Mouse (Mus musculus) lung, embryonic 14.5 days (tissue): ENCODE measurements around the gene Msi2. TPM values are rescaled to one million over a fixed set of nuclear protein-coding genes. Genes with fewer than 3 reads are reported as not detected.
A peak's percentile ranks its signal among the peaks of the same experiment; 100 is the strongest.

Experiments
- ATAC-seq: fragments of 200-750 bp; cut with Nextera tagmentation; 2 replicates; pipeline ENCODE4 v1.8.0; 2017; ENCODE audit warnings: mild to moderate bottlenecking, moderate TSS enrichment, moderate library complexity; ENCODE audit not compliant: insufficient read depth
- DNase-seq: peaks from one replicate; pipeline ENCODE4 v3.0.0-alpha.2; 2015
- H3K27ac ChIP-seq: fragments of 300-500 bp; sonication (generic); 2 replicates; pipeline ENCODE4 v1.5.1; 2014; ENCODE audit warnings: low read depth, mild to moderate bottlenecking, moderate library complexity
- H3K27me3 ChIP-seq: fragments of 300-500 bp; sonication (generic); 2 replicates; pipeline ENCODE4 v1.6.1; 2014; ENCODE audit warnings: low read length, control low read depth; ENCODE audit not compliant: insufficient read depth
- H3K36me3 ChIP-seq: fragments of 300-500 bp; sonication (generic); 2 replicates; pipeline ENCODE4 v1.6.1; 2014; ENCODE audit warnings: control low read depth; ENCODE audit not compliant: insufficient read depth
- H3K4me1 ChIP-seq: fragments of 300-500 bp; sonication (generic); 2 replicates; pipeline ENCODE4 v1.6.1; 2014; ENCODE audit warnings: antibody characterized with exemption, control low read depth; ENCODE audit not compliant: insufficient read depth
- H3K4me2 ChIP-seq: fragments of 300-500 bp; sonication (generic); 2 replicates; pipeline ENCODE4 v1.6.1; 2014; ENCODE audit warnings: mild to moderate bottlenecking
- H3K4me3 ChIP-seq: fragments of 300-500 bp; sonication (generic); 2 replicates; pipeline ENCODE4 v1.5.1; 2014; ENCODE audit warnings: low read depth, low read length
- H3K9ac ChIP-seq: fragments of 300-500 bp; sonication (generic); 2 replicates; pipeline ENCODE4 v1.6.1; 2014
- H3K9me3 ChIP-seq: fragments of 300-500 bp; sonication (generic); 2 replicates; pipeline ENCODE4 v1.6.1; 2016; ENCODE audit warnings: low read depth, low read length, control low read depth
- CTCF ChIP-seq: IDR thresholded peaks from 2 replicates; pipeline ENCODE4 v1.5.1; 2016; ENCODE audit warnings: antibody characterized with exemption, low read depth
- WGBS: fragments of 180-500 bp; shearing (Covaris S2); extraction: QIAGEN DNeasy Blood & Tissue Kit; methylation state at CpG from one replicate; pipeline ENCODE4 v1.1.7; 2014; 5-methylcytosine and 5-hydroxymethylcytosine counted together
- polyA plus RNA-seq: library from polyadenylated mRNA; unstranded; fragments of >200 nt; fragmentation: Nextera tagmentation; extraction: Ambion mirVana; gene quantifications from 2 replicates; pipeline ENCODE4 v1.2.1, GENCODE M21; 2014

Msi2 gene
- polyA plus RNA-seq, 1 experiment from 2014 or later, result 12.7 TPM

GRCm38 (mm10) chr11:88613771-88614526 lies 104.4 kb downstream of the Msi2 start:
- no peak overlapping the region; the same call in 1 of the 2 replicates for H3K4me2 ChIP-seq
- no peak for DNase-seq
- peak overlapping the region; percentile 63 for H3K27ac ChIP-seq
- H3K9me3 ChIP-seq, result no peaks in the 10 kb centered on the region
- no peaks in the 10 kb centered on the region for H3K27me3 ChIP-seq
- WGBS, result 36% methylated on average over 11 of the region's 11 CpGs
- TF ChIP-seq CTCF, result no peak
- peak overlapping the region; percentile 1; the same call in 1 of the 2 replicates for H3K9ac ChIP-seq
- peaks cover 30% of the 10 kb centered on the region for H3K4me1 ChIP-seq
- H3K36me3 ChIP-seq, result no peaks in the 10 kb centered on the region; the same call in 1 of the 2 replicates
- ATAC-seq, result peak; percentile 17; the same call in 1 of the 2 replicates
- H3K4me3 ChIP-seq, result no peak overlapping the region

- no peak for TF ChIP-seq CTCF
- no peaks in the 10 kb centered on the region for H3K9me3 ChIP-seq
- H3K4me2 ChIP-seq, result no peak overlapping the region
- H3K4me3 ChIP-seq, result no peak overlapping the region
- H3K9ac ChIP-seq, result no peak overlapping the region
- no peaks in the 10 kb centered on the region for H3K27me3 ChIP-seq
- H3K4me1 ChIP-seq, result peaks cover 27% of the 10 kb centered on the region
- ATAC-seq (no peak), DNase-seq (no peak)
- H3K27ac ChIP-seq, result no peak overlapping the region
- H3K36me3 ChIP-seq, result no peaks in the 10 kb centered on the region; the same call in 1 of the 2 replicates
- WGBS, result 79% methylated on average over 6 of the region's 6 CpGs
Observed at GRCm38 (mm10) chr11:88613008-88613407, 105.3 kb downstream of the Msi2 start.

- H3K4me1 ChIP-seq, result peaks cover 33% of the 10 kb centered on the region
- ATAC-seq, result no peak
- H3K36me3 ChIP-seq, result no peaks in the 10 kb centered on the region; the same call in 1 of the 2 replicates
- no peak overlapping the region for H3K9ac ChIP-seq
- no peak overlapping the region for H3K4me3 ChIP-seq
- H3K9me3 ChIP-seq, result no peaks in the 10 kb centered on the region
- no peak for TF ChIP-seq CTCF
- H3K27ac ChIP-seq, result no peak overlapping the region
- DNase-seq, result no peak
- no peak overlapping the region for H3K4me2 ChIP-seq
- 90% methylated on average over 7 of the region's 7 CpGs for WGBS
- no peaks in the 10 kb centered on the region for H3K27me3 ChIP-seq
Observed at GRCm38 (mm10) chr11:88612141-88612540, 106.2 kb downstream of the Msi2 start.

- DNase-seq, result no peak
- WGBS, result 94% methylated on average over 6 of the region's 6 CpGs
- H3K4me2 ChIP-seq, result no peak overlapping the region
- H3K9ac ChIP-seq, result no peak overlapping the region
- TF ChIP-seq CTCF, result no peak
- H3K27me3 ChIP-seq, result no peaks in the 10 kb centered on the region
- H3K9me3 ChIP-seq, result no peaks in the 10 kb centered on the region
- no peak for ATAC-seq
- no peak overlapping the region for H3K27ac ChIP-seq
- H3K36me3 ChIP-seq, result no peaks in the 10 kb centered on the region; the same call in 1 of the 2 replicates
- H3K4me1 ChIP-seq, result peaks cover 34% of the 10 kb centered on the region
- H3K4me3 ChIP-seq, result no peak overlapping the region
Observed at GRCm38 (mm10) chr11:88610809-88611208, 107.5 kb downstream of the Msi2 start.

GRCm38 (mm10) chr11:88610112-88610511 lies 108.2 kb downstream of the Msi2 start:
- H3K36me3 ChIP-seq, result no peaks in the 10 kb centered on the region; the same call in 1 of the 2 replicates
- H3K4me2 ChIP-seq, result no peak overlapping the region
- no peak for ATAC-seq
- H3K9ac ChIP-seq, result no peak overlapping the region
- TF ChIP-seq CTCF, result no peak
- no peak overlapping the region for H3K27ac ChIP-seq
- 100% methylated on average over 1 of the region's 1 CpGs for WGBS
- H3K4me1 ChIP-seq, result peaks cover 34% of the 10 kb centered on the region
- H3K27me3 ChIP-seq, result no peaks in the 10 kb centered on the region
- no peaks in the 10 kb centered on the region for H3K9me3 ChIP-seq
- no peak overlapping the region for H3K4me3 ChIP-seq
- no peak for DNase-seq

- Histone ChIP-seq H3K27me3 (no peaks in the 10 kb centered on the region), H3K4me1 (peaks cover 21% of the 10 kb centered on the region), H3K27ac (no peak overlapping the region), H3K4me2 (no peak overlapping the region), H3K9me3 (no peaks in the 10 kb centered on the region), H3K4me3 (no peak overlapping the region), H3K36me3 (no peaks in the 10 kb centered on the region; the same call in 1 of the 2 replicates), H3K9ac (no peak overlapping the region)
- ATAC-seq (peak; percentile 19; the same call in 1 of the 2 replicates), DNase-seq (peak; percentile 79)
- WGBS, result 37% methylated on average over 4 of the region's 4 CpGs
- TF ChIP-seq CTCF, result no peak
Observed at GRCm38 (mm10) chr11:88608584-88608983, 109.7 kb downstream of the Msi2 start.

GRCm38 (mm10) chr11:88607725-88608383 lies 110.5 kb downstream of the Msi2 start:
- Histone ChIP-seq H3K9me3 (no peaks in the 10 kb centered on the region), H3K4me2 (0 out of 2 replicates have a peak overlapping the region, but pooled peaks have one; percentile 13), H3K27me3 (no peaks in the 10 kb centered on the region), H3K36me3 (peaks cover 4% of the 10 kb centered on the region; the same call in 1 of the 2 replicates), H3K9ac (no peak overlapping the region), H3K4me1 (peaks cover 19% of the 10 kb centered on the region; the same call in 1 of the 2 replicates), H3K4me3 (no peak overlapping the region), H3K27ac (0 out of 2 replicates have a peak overlapping the region, but pooled peaks have one; percentile 37)
- peak; percentile 89 for DNase-seq
- TF ChIP-seq CTCF, result no peak
- ATAC-seq, result peak; percentile 82
- 48% methylated on average over 12 of the region's 12 CpGs for WGBS
